Mouse (Mus musculus) Muller cell, postnatal 12 days (primary cell): ENCODE measurements at regions not wholly inside any gene's neighbourhood (a gene's known extent, or its start where the extent isn't known, plus 50 kb on each side); places are given as distances from the start of the nearest gene placed in this dataset.
A peak's percentile ranks its signal among the peaks of the same experiment; 100 is the strongest.

Experiments used
- DNase-seq: peaks from one replicate; pipeline ENCODE4 v3.0.0-alpha.2; 2015; ENCODE audit errors: inconsistent ontology term

DNA sequence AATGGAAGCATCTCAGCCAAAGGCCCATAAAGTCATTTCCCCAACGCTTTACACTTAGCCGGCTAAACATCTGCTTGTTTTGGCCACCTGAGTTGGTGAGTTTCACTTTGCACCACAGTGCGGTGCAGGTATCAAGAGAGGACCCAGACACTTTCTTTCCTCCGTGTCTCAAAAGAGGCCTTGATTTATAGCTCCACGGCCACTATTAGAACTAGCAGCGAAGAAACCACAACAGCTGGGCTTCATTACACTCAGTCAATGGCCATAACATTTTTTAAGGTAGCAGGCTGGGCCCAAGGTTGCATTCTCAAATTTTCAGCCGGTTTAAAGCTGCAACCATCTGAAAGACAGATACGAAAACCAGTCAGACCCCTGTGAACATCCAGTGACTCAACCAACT, 103.4 kb downstream of the Mreg start:
- no peak for DNase-seq

- DNase-seq = no peak
Measured at GRCm38 (mm10) chr1:72107125-72107524, 105.0 kb downstream of the Mreg start.

DNA sequence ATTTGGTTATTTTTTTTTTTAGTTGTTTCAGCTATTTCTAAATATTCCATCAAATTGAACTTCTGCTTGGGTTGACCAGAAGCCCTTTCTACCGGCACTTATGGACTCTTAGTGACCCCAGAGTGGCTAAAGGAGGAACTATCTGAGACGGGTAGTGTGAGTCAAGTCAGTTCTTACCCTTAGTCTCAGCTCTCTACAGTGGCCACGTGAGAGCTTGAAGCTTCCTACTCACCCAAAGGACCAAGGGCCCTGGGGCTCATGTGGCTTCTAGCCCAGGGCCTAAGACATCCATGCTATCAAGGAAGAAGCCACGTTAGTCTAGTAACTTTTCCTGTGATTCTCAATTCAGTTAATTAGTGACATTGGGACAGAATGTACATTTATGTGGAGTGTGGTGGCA, 105.5 kb downstream of the Mreg start:
- DNase-seq = no peak

DNA sequence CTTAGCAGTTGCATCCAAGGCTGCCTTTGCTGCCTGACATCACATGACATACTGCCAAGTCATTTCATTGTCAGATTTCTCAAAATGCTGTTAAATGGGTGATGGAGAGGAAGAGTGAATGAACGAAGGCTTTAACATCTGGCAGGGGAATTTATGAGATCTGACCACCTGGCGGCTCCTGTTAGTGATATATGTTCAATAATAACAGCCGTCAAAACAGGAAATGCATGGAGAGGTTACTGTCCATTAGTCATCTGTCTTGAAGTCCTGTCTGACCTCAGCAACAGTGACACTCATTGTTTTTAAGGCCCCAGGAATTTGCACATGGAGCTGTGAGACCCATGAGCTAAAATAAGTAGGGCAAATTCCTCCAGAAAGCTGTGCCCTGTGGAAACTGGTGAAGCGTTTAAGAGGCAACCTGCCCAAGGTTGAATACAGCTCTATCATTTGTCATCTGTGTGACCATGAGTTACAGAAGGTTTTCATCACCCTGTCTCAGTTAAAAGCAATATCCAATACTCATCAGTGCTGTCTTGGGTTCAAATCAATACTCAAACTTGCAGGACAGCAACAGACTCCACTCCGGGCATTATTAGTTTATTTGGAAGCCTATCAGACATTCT, 106.6 kb downstream of the Mreg start:
- peak; percentile 83 for DNase-seq

DNA sequence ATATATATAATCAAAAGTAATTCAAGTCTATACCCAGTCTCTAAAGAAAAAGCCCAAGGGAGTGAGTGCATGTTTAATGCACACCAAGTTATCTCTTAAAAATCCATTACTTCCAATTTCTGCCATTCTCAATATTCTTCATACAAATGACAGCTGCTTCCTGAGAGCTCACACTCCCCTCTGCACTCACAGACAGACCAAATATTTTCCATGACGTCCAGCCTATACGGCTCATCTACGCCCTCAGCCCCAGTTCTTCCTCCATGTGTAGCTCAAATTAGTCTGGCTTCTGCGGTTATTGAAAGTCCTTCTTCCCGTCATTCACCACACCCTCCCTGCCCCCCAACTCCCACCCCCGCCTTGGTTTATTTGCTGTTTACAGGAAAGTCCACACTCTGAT, 108.1 kb downstream of the Mreg start:
- DNase-seq = no peak

DNA sequence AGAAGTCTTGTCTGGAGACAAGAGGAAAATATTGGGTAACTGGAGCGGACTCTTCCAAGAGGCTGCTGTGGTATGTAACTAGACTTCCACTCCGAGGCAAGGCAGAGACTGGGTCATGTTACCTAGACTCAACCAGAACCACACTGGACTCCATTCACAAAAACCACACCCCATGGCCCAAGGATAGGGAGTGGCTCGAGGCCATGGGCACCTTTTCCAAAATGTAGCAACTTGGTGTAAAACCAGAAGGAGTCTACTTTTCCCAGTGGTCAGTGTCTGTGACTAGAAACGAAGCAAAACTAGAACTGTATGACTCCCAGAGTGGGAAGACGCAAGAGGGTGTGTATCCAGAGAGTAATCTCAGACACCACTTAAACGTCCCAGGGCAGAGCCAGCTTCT, 108.7 kb downstream of the Mreg start:
- no peak for DNase-seq

DNA sequence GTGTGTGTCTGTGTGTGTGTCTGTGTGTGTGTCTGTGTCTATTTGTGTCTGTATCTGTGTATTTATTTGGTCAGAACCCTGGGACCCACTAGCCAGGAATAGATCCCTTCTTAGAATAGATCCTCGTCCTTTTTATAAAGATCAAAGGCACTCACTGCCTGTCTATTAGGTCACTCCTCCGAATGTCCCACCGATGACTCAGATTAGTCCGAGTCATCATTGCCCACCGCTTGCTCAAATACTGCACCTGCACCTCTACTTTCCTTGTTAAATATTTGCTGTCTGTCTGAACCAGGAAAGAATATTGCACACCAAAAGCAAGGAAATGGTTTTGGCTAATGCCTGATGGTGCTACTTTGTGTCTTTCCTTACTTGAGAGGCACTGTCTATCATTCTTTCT, 112.7 kb downstream of the Mreg start:
- DNase-seq = peak; percentile 38

GRCm38 (mm10) chr1:72091344-72091743, 120.8 kb downstream of the Mreg start:
- DNase-seq = no peak

GRCm38 (mm10) chr1:72085661-72086060, 126.4 kb downstream of the Mreg start:
- DNase-seq = no peak

DNA sequence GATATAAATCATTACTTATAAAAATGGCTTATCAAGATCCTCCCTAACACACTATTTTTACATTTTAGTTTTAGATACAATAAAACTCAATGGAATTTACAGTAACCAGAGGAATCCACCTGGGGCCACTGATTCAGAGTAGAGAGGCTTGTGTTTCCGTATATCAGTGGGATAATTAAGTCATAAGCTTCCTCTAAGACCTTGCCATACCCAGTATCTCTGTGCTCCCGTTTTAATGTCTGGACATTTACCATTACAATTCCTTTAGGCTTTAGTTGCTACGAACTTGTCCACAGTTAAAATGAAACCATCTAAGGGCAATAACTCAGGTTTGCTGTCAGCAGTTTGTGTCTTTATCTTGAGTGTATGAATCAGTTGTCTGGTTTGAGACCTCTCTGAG, 127.9 kb downstream of the Mreg start:
- DNase-seq = no peak

GRCm38 (mm10) chr1:72082366-72082765, 129.7 kb downstream of the Mreg start:
- DNase-seq = no peak

GRCm38 (mm10) chr1:72081811-72082210, 130.3 kb downstream of the Mreg start:
- DNase-seq = no peak

- DNase-seq = peak; percentile 76
Measured at GRCm38 (mm10) chr1:72078926-72079550, 133.1 kb downstream of the Mreg start.

DNA sequence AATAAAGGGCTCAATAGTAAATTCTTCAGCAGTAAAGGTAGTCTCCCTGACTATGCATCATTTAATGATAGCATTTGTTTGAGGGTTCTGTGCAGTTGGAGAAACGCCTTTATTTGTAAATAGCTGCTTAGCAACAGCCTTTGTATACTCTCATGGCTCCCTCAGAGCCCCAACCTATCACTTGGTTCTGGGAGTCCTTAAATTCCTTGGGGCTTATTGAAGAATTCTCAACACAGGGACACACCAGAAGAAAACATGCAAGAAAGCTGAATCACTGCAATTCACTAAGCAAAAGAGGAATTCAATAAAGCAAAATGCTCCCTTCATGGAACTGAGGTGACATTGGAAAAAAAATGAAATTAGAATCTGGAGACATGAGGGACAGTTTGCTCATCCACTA, 135.8 kb downstream of the Mreg start:
- DNase-seq = peak; percentile 68

DNA sequence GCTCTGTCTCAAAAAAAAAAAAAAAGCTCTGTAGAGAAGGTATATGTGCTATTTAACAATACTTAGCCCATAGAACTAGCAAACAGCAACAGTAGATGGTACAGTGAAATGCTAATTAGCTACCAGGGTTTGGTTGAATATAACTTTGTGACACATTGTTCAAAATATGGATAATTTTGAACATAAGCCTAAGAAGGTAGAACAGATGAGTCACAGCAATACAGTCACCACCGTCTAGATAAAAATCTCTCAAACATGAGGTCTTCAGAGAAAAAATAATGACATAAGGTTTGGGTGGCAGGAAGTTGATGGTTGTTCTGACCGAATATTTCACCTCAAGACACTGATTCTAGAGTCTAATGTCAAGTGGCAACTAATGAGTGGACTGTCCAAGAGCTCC, 136.6 kb downstream of the Mreg start:
- DNase-seq = no peak

- DNase-seq = no peak
Measured at GRCm38 (mm10) chr1:72073245-72073644, 138.9 kb downstream of the Mreg start.

DNA sequence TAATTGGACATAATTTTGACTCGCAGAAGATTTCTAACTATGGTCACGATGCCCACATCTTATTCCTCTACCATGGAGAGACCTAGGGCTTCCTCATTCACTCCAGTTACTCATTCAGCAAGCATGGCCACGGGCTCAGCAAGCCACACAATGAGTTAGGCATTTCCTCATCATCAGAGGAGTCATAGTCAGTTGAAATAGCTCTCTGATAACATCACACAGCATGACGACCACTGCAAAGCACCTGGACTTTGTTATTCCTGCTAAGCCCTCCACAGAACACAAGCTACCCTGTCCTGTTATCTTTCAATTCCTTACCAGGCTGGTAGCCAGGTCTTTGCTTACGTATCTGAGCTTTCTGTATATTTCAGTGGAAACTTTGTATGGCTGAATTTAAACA, 141.6 kb downstream of the Mreg start:
- DNase-seq = peak; percentile 65

DNA sequence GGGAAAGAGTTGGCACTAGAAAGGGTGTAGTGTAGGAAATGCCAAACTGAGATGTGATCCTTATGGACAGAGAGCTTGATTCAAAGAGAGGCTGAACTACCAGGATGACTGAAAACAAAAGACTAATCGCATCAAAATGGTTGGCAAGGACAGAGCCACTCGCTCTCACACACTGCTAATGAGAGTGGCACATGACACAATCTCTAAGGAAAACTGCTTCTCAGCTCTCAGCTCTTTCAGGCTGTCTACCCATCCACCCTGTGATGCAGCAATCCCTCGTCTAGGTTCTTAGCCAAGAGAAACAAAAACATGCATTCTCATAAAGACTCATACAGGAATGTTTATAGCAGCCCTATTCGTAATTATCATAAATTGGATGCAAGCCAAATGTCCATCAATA, 143.1 kb downstream of the Mreg start:
- peak; percentile 81 for DNase-seq

- DNase-seq = no peak
Measured at GRCm38 (mm10) chr1:72065090-72065489, 147.0 kb downstream of the Mreg start.

DNA sequence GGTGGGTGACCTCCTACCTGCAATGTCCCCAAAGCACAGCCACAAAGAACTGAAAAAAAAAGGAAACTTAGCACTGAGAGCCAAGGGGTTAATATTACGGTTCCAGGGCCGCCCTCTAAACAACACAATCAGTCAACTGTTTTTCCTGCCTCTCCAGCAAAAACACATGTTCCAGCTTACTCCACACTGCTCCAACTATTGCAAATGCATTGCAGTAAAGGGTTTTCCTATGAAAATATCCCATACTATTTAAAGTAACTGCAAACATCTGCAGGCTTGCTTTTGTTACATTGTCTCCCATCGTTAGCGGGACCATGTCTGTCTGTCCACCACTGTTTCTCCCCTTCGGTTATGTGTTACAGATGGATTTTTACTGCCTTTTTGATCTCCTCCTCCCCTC, 151.7 kb downstream of the Mreg start:
- DNase-seq = no peak

GRCm38 (mm10) chr1:72058045-72058703, 153.9 kb downstream of the Mreg start:
- DNase-seq = no peak

- DNase-seq = no peak
Measured at GRCm38 (mm10) chr1:72054541-72054940, 157.6 kb downstream of the Mreg start.

DNA sequence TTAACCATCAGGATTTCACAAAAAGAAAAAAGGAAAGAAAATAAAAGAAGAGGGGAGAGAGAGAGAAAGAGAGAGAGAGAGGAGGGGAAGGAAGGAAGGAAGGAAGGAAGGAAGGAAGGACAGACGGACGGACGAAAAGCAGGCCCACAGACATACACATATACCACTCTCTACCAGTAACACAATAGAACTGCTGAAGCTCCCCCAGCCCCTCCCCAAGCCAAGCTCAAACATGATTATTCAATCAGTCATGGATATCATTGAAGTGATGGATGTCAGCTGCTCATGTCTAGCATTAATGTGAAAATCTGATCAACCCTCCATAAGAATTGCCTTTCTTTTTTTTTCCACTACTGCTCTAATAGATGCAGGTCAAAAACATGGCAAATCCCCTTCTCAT, 161.2 kb downstream of the Mreg start:
- DNase-seq = no peak
